ENCODE assay signal across 8 mouse cellular contexts in genomic region chr15:83562626-83563270, GRCm38 (mm10). TPM values are rescaled to one million over a fixed set of nuclear protein-coding genes. Genes with fewer than 3 reads are reported as not detected.
DNase-seq lines count a peak whose midpoint lies in the region; ATAC-seq lines count a peak whose summit lies in the region.

No protein-coding gene starts in this region.

- H3K9ac ChIP-seq in intestine, embryonic 14.5 days (ENCODE audit: low read length) = no peak overlapping the region

- H3K27ac ChIP-seq in intestine, embryonic 14.5 days (ENCODE audit: low read depth) = no peak overlapping the region

- peak overlapping the region; percentile 98 for H3K4me2 ChIP-seq in intestine, embryonic 14.5 days (ENCODE audit: low read length)

- DNase-seq in R1 (ENCODE audit: low read depth, low spot score) = peak; percentile 74
- DNase-seq in embryo, embryonic 11 days = peak; percentile 59
- DNase-seq in gastrocnemius, postnatal 36 days = peak; percentile 86
- peak; percentile 65 for DNase-seq in intestine, embryonic 14.5 days (ENCODE audit: low spot score)
- peak; percentile 41 to 62 for DNase-seq in left cerebral cortex, postnatal 36 days (ENCODE audit: low spot score in 2 of 2)
- peak; percentile 83 for DNase-seq in skeletal muscle tissue, adult 2 months (ENCODE audit: low read depth, low spot score)

- H3K4me3 ChIP-seq in intestine, embryonic 14.5 days (ENCODE audit: low read depth, low read length) = peak overlapping the region; percentile 63

- H3K36me3 ChIP-seq in intestine, embryonic 14.5 days (ENCODE audit: control insufficient read depth, insufficient read depth, low read length) = no peaks in the 10 kb centered on the region

- H3K4me1 ChIP-seq in intestine, embryonic 14.5 days (replicated peaks; ENCODE audit: control insufficient read depth, insufficient read depth, low read length) = peaks cover 8% of the 10 kb centered on the region

- WGBS in intestine, embryonic 14.5 days = 40% methylated on average over 15 of the region's 15 CpGs

- intact Hi-C loops in gastrocnemius, postnatal 36 days (cut with DNase I) = no loop called here
- intact Hi-C loops in left cerebral cortex, postnatal 36 days (cut with DNase I) = no loop called here

- no peaks in the 10 kb centered on the region for H3K9me3 ChIP-seq in intestine, embryonic 14.5 days (ENCODE audit: control insufficient read depth, low read length)

- no peaks in the 10 kb centered on the region for H3K27me3 ChIP-seq in intestine, embryonic 14.5 days (replicated peaks; ENCODE audit: control insufficient read depth, insufficient read depth, low read length)

- peak; percentile 49; the same call in 1 of the 2 replicates for ATAC-seq in intestine, embryonic 14.5 days (replicated peaks; ENCODE audit: low FRiP score, low TSS enrichment, low read depth)
- peak; percentile 68 for ATAC-seq in megakaryocyte-erythroid progenitor cell, adult 5-6 weeks (replicated peaks; ENCODE audit: low FRiP score, low TSS enrichment, poor library complexity, severe bottlenecking)
- no peak for ATAC-seq in cerebellum, adult (ENCODE audit: insufficient number of reproducible peaks, low FRiP score, low TSS enrichment)

RNA-seq across cellular contexts. Expression of gene Tspo, which starts 0.6 kb away (rescaled TPM):
- total RNA-seq in gastrocnemius, postnatal 36 days (2021) = 10 to 100 TPM; 20.8 to 23.4 TPM
- polyA plus RNA-seq in intestine, embryonic 14.5 days (2014; fragmentation: Nextera tagmentation; extraction: Ambion mirVana) = 95.1 and 107 TPM in 2 replicates
- total RNA-seq in left cerebral cortex, postnatal 36 days (2021) = 1 to 10 TPM; 4.5 to 5.7 TPM
- 68.3 and 109 TPM in 2 replicates for total RNA-seq in megakaryocyte-erythroid progenitor cell, adult 5-6 weeks (2014; fragmentation: Nextera tagmentation)
- 22.8 and 35.7 TPM in 2 replicates for total RNA-seq in megakaryocyte-erythroid progenitor cell, adult 5-6 weeks (2017)

RNA-seq across cellular contexts. Expression of gene Mcat, which starts 0.8 kb away (rescaled TPM):
- 10 to 100 TPM; 18.2 to 20.1 TPM for total RNA-seq in gastrocnemius, postnatal 36 days (2021)
- 41.1 and 41.6 TPM in 2 replicates for polyA plus RNA-seq in intestine, embryonic 14.5 days (2014; fragmentation: Nextera tagmentation; extraction: Ambion mirVana)
- total RNA-seq in left cerebral cortex, postnatal 36 days (2021) = 10 to 100 TPM; 27.5 to 33.5 TPM
- total RNA-seq in megakaryocyte-erythroid progenitor cell, adult 5-6 weeks (2014; fragmentation: Nextera tagmentation) = 21.7 and 28.8 TPM in 2 replicates
- 17.6 and 24.1 TPM in 2 replicates for total RNA-seq in megakaryocyte-erythroid progenitor cell, adult 5-6 weeks (2017)

RNA-seq across cellular contexts. Expression of gene Ttll12, which starts 32.2 kb away (rescaled TPM):
- 1 to 10 TPM; 4.4 to 4.7 TPM for total RNA-seq in gastrocnemius, postnatal 36 days (2021)
- 36.2 and 40.3 TPM in 2 replicates for polyA plus RNA-seq in intestine, embryonic 14.5 days (2014; fragmentation: Nextera tagmentation; extraction: Ambion mirVana)
- 10 to 100 TPM; 11.7 to 13.8 TPM for total RNA-seq in left cerebral cortex, postnatal 36 days (2021)
- 111 and 131 TPM in 2 replicates for total RNA-seq in megakaryocyte-erythroid progenitor cell, adult 5-6 weeks (2014; fragmentation: Nextera tagmentation)
- 33.9 and 55.3 TPM in 2 replicates for total RNA-seq in megakaryocyte-erythroid progenitor cell, adult 5-6 weeks (2017)

RNA-seq across cellular contexts. Expression of gene Bik, which starts 36.1 kb away (rescaled TPM):
- 1 to 10 TPM in 1 of 2 experiments, under 1 TPM in 1; 0.76 to 1.6 TPM for total RNA-seq in gastrocnemius, postnatal 36 days (2021)
- 5.1 and 6.0 TPM in 2 replicates for polyA plus RNA-seq in intestine, embryonic 14.5 days (2014; fragmentation: Nextera tagmentation; extraction: Ambion mirVana)
- total RNA-seq in left cerebral cortex, postnatal 36 days (2021) = not detected
- 0.37 and 1.7 TPM in 2 replicates for total RNA-seq in megakaryocyte-erythroid progenitor cell, adult 5-6 weeks (2014; fragmentation: Nextera tagmentation)
- not detected in 2 replicates for total RNA-seq in megakaryocyte-erythroid progenitor cell, adult 5-6 weeks (2017)

RNA-seq across cellular contexts. Expression of gene Ttll1, which starts 52.1 kb away (rescaled TPM):
- total RNA-seq in gastrocnemius, postnatal 36 days (2021) = 1 to 10 TPM; 3.1 to 3.5 TPM
- 12.6 and 15.3 TPM in 2 replicates for polyA plus RNA-seq in intestine, embryonic 14.5 days (2014; fragmentation: Nextera tagmentation; extraction: Ambion mirVana)
- total RNA-seq in left cerebral cortex, postnatal 36 days (2021) = 10 to 100 TPM; 49.7 to 52.3 TPM
- 9.5 and 18.0 TPM in 2 replicates for total RNA-seq in megakaryocyte-erythroid progenitor cell, adult 5-6 weeks (2014; fragmentation: Nextera tagmentation)
- total RNA-seq in megakaryocyte-erythroid progenitor cell, adult 5-6 weeks (2017) = 9.2 and 9.5 TPM in 2 replicates
